Mouse (Mus musculus) heart, embryonic 10.5 days (tissue): ENCODE measurements around the gene Sult2b1. TPM values are rescaled to one million over a fixed set of nuclear protein-coding genes. Genes with fewer than 3 reads are reported as not detected.

Experiments used
- DNase-seq: peaks from one replicate; pipeline ENCODE4 v3.0.0-alpha.2; 2017; ENCODE audit warnings: low spot score
- H3K27ac ChIP-seq: fragments of 300-500 bp; sonication (generic); 2 replicates; pipeline ENCODE4 v1.5.1; 2016; ENCODE audit warnings: mild to moderate bottlenecking
- H3K27me3 ChIP-seq: fragments of 300-500 bp; sonication (generic); 2 replicates; pipeline ENCODE4 v1.6.1; 2016; ENCODE audit warnings: mild to moderate bottlenecking; ENCODE audit not compliant: poor library complexity, insufficient read depth, severe bottlenecking
- H3K36me3 ChIP-seq: fragments of 300-500 bp; sonication (generic); 2 replicates; pipeline ENCODE4 v1.6.1; 2016; ENCODE audit warnings: mild to moderate bottlenecking, moderate library complexity
- H3K4me1 ChIP-seq: fragments of 300-500 bp; sonication (generic); 2 replicates; pipeline ENCODE4 v1.6.1; 2016; ENCODE audit warnings: mild to moderate bottlenecking
- H3K4me3 ChIP-seq: fragments of 300-500 bp; sonication (generic); 2 replicates; pipeline ENCODE4 v1.5.1; 2016; ENCODE audit warnings: mild to moderate bottlenecking, moderate library complexity
- H3K9me3 ChIP-seq: fragments of 300-500 bp; sonication (generic); 2 replicates; pipeline ENCODE4 v1.6.1; 2016; ENCODE audit warnings: mild to moderate bottlenecking, moderate library complexity
- WGBS: fragments of 180-500 bp; shearing (Covaris S2); methylation state at CpG from one replicate; pipeline ENCODE4 v1.1.7; 2016; 5-methylcytosine and 5-hydroxymethylcytosine counted together
- polyA plus RNA-seq: library from polyadenylated mRNA; unstranded; fragments of >200 nt; fragmentation: Nextera tagmentation; extraction: Ambion mirVana; gene quantifications from 2 replicates; pipeline ENCODE4 v1.2.1, GENCODE M21; 2016

Sult2b1 gene
- polyA plus RNA-seq: 0.46 and 0.79 TPM in 2 replicates

DNA sequence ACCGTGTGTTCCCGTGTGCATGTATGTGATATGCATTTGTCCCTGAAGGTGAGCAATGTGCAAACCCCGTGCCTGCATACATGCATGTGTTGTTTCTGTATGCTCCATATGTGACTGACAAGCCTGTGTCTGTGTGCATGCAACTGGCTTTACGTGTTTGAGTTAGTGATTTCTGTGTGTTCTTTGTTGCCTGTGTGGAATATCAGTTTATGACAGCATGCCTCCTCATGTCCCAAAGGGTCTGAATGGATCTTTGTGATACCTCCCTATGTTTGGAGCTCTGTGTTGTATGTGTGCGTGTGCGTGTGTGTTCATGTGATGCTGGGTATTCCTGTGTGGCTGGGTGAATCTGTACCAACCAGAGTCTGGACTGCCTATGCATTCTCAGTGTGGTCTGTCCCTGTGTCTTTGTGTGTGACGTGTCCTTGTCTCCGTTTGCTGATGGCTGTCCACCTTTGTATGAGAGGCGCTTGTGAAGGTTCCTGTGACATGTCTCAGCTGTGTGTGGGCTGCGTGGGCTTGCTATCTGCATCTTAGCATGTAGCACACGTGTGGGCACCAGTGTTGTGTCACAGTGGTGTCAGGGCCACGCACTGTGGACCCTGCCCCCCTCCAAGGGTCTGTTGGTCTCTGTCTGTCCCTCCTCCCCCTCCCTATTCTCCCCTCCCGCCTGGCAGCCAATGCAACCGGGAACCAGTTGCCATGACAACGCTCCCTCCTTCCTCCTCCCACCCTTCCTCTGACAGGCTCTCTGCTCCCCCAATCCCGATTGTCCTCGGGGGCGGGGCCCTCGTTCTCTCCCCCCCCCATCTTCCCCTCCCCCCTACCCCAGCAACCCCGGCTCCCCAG, at the start of gene Sult2b1:
TSS of gene Sult2b1 (minus strand) at position 146 of the 849 bp plus-strand sequence.
- no peak for DNase-seq
- Histone ChIP-seq H3K9me3 (no peaks in the 10 kb centered on the region), H3K4me1 (peaks cover 37% of the 10 kb centered on the region), H3K27me3 (peaks cover 63% of the 10 kb centered on the region), H3K27ac (peak within 1 kb of the TSS; percentile 88), H3K36me3 (peaks cover 14% of the 10 kb centered on the region), H3K4me3 (peak within 1 kb of the TSS; percentile 75)
- 23% methylated on average over 20 of the region's 20 CpGs for WGBS

DNA sequence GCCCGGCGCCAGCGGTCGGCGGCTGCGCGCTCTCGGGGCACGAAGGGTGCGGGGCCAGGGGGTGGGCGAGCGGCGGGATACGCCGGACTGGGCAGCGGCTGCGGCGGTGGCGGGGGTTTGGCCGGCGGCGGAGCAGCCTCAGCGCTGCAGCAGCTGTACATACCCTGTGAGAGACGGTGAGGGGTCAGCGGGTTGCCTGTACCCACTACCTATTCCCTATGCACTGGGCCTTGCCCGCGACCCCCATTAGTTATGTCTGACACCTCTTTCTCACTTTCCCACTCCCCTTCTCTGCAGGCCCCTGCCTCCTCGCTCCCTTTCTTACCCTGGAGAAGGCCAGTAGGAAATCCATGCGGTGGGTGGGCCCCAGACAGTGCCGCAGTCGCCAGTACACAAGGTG, 49.5 kb upstream of the Sult2b1 start:
- under 1% methylated on average over 31 of the region's 31 CpGs for WGBS
- peaks cover 69% of the 10 kb centered on the region for H3K27me3 ChIP-seq

DNA sequence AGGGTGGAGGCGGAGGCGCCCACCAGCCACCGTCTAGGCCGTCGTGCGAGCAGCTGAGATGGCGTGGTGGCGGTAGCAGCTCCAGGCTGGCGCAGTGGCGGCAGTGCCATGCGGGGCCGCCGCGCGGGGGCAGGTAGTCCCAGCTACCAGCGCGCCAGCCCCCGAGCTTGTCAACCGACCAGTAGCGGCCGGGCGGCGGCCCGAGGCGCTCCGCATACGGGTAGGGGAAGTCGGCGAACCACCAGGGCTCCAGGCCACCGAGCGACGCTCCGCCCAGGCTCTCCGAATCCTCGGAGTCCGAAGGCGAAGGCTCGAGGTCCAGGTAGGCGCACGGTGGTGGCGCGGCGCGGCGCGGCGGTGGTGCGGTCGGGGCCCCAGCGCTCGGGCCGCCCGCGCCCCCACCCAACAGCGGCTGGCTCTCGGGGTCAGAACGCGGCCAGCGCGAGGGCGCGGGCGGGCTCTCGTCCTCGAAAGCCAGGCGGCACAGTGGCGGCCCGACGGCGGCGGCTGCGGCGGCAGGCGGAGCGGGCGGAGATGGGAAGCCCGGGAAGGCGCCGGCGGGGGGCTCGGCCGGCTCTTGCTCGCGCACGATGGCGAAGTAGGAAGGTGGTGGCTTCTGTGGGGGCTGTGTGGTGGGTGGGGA, 48.8 kb upstream of the Sult2b1 start:
- Histone ChIP-seq H3K27me3 (peaks cover 69% of the 10 kb centered on the region), H3K4me3 (peak overlapping the region; percentile 60), H3K27ac (peak overlapping the region; percentile 62), H3K9me3 (no peaks in the 10 kb centered on the region), H3K36me3 (peaks cover 11% of the 10 kb centered on the region), H3K4me1 (peaks cover 32% of the 10 kb centered on the region)
- 1% methylated on average over 86 of the region's 86 CpGs for WGBS
- DNase-seq: no peak

More for the DNA sequence above, 49.5 kb upstream of the Sult2b1 start:
- H3K9me3 ChIP-seq: no peaks in the 10 kb centered on the region
- DNase-seq: no peak
- H3K27ac ChIP-seq: peak overlapping the region; percentile 62
- peaks cover 5% of the 10 kb centered on the region for H3K36me3 ChIP-seq
- H3K4me1 ChIP-seq: peaks cover 32% of the 10 kb centered on the region
- H3K4me3 ChIP-seq: peak overlapping the region; percentile 60

DNA sequence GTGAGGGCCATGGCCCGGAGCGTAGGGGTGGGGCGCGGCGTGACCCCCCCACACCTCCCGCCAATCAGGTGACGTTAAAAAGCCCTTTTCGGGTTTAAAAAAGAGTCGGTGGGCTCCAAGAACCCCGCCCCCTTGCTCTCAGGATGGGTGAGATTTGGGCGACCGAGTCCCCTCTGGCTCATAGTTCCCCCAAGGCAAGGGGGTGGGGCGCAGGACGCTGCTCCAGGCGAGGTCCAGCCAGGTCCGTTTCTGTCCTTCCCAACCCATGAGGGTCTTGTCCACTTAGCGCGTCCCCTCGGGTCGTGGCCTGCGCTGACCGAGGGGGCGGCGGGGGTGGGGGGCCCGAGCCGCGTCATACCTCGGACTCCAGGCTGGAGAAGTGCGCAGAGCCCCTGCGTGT, 48.0 kb upstream of the Sult2b1 start:
- Histone ChIP-seq H3K9me3 (no peaks in the 10 kb centered on the region), H3K27me3 (peaks cover 65% of the 10 kb centered on the region), H3K4me3 (peak overlapping the region; percentile 60), H3K4me1 (peaks cover 32% of the 10 kb centered on the region), H3K36me3 (peaks cover 20% of the 10 kb centered on the region), H3K27ac (peak overlapping the region; percentile 62; the same call in 1 of the 2 replicates)
- 7% methylated on average over 30 of the region's 30 CpGs for WGBS
- no peak for DNase-seq

DNA sequence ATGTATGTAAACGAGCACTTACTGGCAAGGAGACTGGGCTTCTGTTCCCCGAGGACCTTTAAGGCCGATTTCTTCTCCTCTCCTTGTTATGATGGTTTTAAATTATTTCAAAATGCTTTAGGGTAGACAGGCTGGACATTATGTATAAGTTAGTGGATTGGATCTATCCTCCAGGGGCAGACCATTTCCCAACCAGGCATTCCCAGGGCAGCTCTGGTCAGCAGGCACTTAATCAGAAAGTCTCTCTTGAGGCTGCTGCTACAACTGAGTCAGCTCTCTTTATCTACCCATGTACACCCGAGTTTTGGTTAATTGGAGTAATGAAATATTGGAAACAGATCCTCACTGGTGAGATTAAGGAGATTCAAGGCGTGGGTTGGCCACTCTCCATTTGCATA, 46.7 kb upstream of the Sult2b1 start:
- H3K27ac ChIP-seq: peak overlapping the region; percentile 93; the same call in 1 of the 2 replicates
- peak overlapping the region; percentile 99 for H3K4me3 ChIP-seq
- H3K36me3 ChIP-seq: peaks cover 33% of the 10 kb centered on the region
- peaks cover 52% of the 10 kb centered on the region for H3K27me3 ChIP-seq
- H3K9me3 ChIP-seq: no peaks in the 10 kb centered on the region
- 23% methylated on average over 5 of the region's 5 CpGs for WGBS
- peaks cover 32% of the 10 kb centered on the region for H3K4me1 ChIP-seq
- no peak for DNase-seq

DNA sequence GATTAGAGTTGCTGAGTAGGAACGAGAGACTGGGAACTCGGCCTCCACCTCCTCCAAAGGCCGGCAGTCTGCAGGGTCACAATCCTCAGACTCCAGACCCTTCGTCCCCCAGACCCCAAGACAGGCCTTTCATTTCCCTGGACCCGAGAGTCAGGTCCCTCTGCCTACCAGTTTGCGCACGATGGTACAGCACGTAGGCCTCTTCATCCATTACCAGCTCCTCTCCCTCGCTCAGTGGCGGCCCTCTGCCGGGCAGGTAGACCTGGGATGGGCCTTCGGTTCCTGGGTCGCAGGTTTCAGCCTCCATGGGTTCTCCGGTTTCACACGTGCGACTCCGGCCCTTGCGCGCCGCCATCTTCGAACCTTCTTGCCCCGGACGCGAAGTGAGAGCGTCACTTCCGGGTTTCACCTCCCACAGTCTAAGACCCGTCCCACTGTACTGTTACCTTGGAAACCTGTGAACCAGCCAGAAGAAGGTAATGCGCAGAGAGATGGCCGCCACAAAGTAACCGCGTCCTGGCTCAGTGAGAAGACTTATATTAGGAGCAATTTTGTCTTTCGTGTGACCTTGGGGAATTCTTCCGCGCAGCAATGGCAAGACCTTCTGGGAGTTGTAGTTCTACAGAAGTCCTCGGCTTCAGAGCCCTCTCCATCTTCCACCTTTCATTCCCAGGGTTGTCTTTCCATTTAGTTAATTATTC, 46.1 kb upstream of the Sult2b1 start, which contains the start of gene Grwd1:
TSS of gene Grwd1 (minus strand) at position 518 of the 701 bp plus-strand sequence.
- WGBS: under 1% methylated on average over 35 of the region's 35 CpGs
- H3K9me3 ChIP-seq: no peaks in the 10 kb centered on the region
- H3K4me1 ChIP-seq: peaks cover 32% of the 10 kb centered on the region
- H3K27ac ChIP-seq: peak within 1 kb of the TSS; percentile 93
- H3K4me3 ChIP-seq: peak within 1 kb of the TSS; percentile 99
- peaks cover 47% of the 10 kb centered on the region for H3K27me3 ChIP-seq
- DNase-seq: peak; percentile 95
- H3K36me3 ChIP-seq: peaks cover 38% of the 10 kb centered on the region

DNA sequence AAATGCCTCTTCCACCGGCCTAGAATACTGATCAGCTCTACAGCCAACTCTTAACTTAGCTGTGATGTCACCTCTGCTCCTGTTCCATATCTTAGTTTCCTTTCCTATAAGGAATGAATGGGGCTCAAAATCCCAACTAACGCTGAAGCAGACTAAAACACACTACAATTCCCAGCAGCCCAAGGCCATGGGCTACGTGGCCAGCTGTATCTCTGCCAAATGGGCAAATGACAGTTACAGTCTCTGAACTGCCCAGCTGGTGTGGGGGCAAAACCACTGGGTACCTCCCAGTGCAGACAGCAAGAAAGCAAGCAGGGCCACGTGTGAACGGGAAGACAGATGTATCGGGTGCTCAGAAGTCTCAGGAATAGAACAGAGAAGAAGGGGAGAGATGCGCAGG, 42.2 kb upstream of the Sult2b1 start:
- no peak for DNase-seq
- peaks cover 70% of the 10 kb centered on the region for H3K36me3 ChIP-seq
- H3K9me3 ChIP-seq: no peaks in the 10 kb centered on the region
- 89% methylated on average over 7 of the region's 7 CpGs for WGBS
- no peak overlapping the region for H3K27ac ChIP-seq
- peaks cover 19% of the 10 kb centered on the region for H3K4me1 ChIP-seq
- H3K27me3 ChIP-seq: peaks cover 7% of the 10 kb centered on the region
- H3K4me3 ChIP-seq: no peak overlapping the region

DNA sequence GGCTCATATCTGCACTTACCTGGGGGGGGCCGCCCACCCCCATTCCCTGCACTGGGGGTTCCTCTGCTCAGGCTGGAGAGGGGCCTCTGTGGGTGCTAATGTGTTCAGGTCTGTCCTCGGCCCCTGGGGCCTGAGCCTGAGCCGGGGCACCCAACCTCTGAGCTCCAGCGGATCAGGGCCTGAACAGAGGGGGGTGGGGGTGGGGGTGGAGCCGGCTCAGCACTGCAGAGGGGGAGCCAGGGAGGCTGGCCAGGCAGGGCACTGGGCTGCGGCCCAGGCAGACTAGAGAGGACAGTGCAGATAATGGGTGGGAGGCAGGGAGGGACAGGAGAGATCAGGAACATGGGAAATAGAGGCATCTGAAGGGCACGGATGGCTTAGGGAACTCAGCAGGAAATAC, 40.1 kb upstream of the Sult2b1 start, which contains the start of gene Kcnj14:
TSS of gene Kcnj14 (minus strand) at position 185 of the 400 bp plus-strand sequence.
- no peak within 1 kb of the TSS for H3K4me3 ChIP-seq
- H3K36me3 ChIP-seq: peaks cover 70% of the 10 kb centered on the region
- peaks cover 14% of the 10 kb centered on the region for H3K27me3 ChIP-seq
- H3K27ac ChIP-seq: no peak within 1 kb of the TSS
- H3K4me1 ChIP-seq: peaks cover 17% of the 10 kb centered on the region
- no peaks in the 10 kb centered on the region for H3K9me3 ChIP-seq
- 59% methylated on average over 7 of the region's 7 CpGs for WGBS
- no peak for DNase-seq

DNA sequence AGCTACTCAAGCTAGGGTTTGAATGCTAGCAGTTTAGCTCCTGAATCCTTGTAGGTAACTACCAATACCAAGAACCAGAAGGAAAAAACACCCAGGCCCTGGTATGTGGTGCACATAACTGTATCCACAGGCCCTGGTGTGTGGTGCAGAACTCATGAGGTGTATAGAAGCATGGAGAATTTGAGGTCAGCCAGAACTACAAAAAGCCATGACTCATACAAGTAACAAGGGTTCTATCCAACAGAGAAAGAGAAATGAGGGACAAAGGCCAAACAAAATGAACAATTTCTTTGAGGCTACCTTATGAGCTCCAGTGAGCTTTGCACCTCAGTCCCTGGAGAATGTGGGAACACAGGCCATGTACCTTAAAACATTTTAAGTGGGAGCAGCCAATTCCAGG, 36.4 kb upstream of the Sult2b1 start:
- Histone ChIP-seq H3K4me1 (peaks cover 14% of the 10 kb centered on the region), H3K4me3 (no peak overlapping the region), H3K9me3 (no peaks in the 10 kb centered on the region), H3K27ac (no peak overlapping the region), H3K36me3 (peaks cover 35% of the 10 kb centered on the region), H3K27me3 (peaks cover 30% of the 10 kb centered on the region)
- no peak for DNase-seq

DNA sequence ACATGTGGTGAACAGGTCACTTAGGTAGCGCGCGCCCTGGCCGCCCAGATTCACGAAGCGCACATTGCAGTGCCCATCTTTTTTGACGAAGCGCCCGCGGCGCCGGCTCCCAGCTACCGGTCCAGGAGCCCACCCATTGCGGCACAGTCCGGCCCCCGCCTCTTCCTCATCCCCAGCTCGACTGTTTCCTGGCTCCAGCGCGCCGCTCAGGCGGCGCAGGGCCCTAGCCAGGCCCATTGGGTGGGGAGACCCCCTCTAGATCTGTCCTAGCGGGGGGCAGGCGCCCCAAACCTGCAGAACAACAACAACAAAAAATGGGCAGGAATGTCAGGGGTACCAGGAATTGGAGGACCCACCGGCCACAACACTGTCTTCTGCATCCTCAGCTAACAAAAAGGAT, 35.4 kb upstream of the Sult2b1 start:
- DNase-seq: no peak
- Histone ChIP-seq H3K36me3 (peaks cover 25% of the 10 kb centered on the region), H3K9me3 (no peaks in the 10 kb centered on the region), H3K27me3 (peaks cover 32% of the 10 kb centered on the region), H3K4me3 (peak overlapping the region; percentile 39), H3K27ac (no peak overlapping the region), H3K4me1 (peaks cover 20% of the 10 kb centered on the region)
- WGBS: 7% methylated on average over 25 of the region's 25 CpGs

DNA sequence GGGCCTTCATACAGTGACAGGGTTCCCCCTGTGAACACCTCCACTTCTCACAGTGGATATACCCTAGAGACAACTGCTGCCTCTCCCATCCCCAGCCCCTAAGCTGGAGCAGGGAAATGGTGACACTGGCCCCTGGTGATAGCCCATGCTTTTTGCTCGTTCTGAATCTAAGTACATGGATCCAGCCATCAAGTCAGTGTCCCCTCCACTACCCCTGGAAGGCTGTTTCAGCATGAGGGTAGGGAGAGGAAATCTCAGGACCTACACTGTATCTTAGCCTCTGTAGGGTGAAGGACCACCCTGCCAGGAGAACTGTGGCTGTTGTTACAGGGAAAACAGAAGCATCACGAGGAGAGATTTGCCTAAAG, 31.5 kb upstream of the Sult2b1 start:
- WGBS: 49% methylated on average over 2 of the region's 2 CpGs
- H3K36me3 ChIP-seq: peaks cover 21% of the 10 kb centered on the region
- H3K27ac ChIP-seq: no peak overlapping the region
- H3K4me3 ChIP-seq: no peak overlapping the region
- no peaks in the 10 kb centered on the region for H3K9me3 ChIP-seq
- H3K27me3 ChIP-seq: peaks cover 31% of the 10 kb centered on the region
- DNase-seq: no peak
- H3K4me1 ChIP-seq: peaks cover 32% of the 10 kb centered on the region

DNA sequence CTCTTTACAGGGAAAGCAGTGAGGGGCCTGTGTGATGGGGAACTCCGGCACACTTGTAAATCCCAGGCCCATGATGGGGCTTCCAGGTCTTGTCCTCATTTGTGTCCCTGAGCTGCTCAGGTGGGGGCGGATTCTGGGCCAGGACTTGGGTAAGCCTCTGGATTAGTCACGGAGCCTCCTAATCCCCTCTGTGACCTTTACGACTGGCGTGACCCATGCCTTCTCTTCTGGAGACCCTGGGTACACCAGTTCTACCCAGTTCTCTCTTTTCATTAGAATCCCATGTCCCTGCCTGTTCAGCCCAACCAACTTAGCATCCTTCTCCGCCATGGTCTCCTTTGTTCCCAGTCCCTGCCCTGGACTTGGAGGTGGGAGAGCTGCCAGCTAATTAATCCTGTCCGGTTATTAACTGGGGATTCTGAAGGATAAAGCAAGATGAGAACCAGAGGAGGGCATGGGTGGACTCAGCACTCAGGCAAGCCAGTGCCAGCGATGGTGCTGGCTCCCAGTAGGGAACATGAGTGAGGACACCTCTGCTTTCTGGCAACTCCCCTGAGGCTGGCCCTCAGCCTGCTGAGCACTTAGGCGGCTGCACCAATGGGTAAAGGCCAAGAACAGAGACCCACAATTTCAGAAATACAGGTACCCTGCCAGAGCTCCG, 31.0 kb upstream of the Sult2b1 start:
- peak; percentile 73 for DNase-seq
- Histone ChIP-seq H3K9me3 (no peaks in the 10 kb centered on the region), H3K27ac (no peak overlapping the region), H3K36me3 (peaks cover 26% of the 10 kb centered on the region), H3K4me1 (peaks cover 32% of the 10 kb centered on the region), H3K27me3 (peaks cover 26% of the 10 kb centered on the region), H3K4me3 (no peak overlapping the region)
- 65% methylated on average over 10 of the region's 10 CpGs for WGBS
